Mouse (Mus musculus): Measurements from ENCODE around the gene Med4. TPM values are rescaled to one million over a fixed set of nuclear protein-coding genes. Genes with fewer than 3 reads are reported as not detected.

Med4 gene
- 10 to 100 TPM; 30.3 to 30.5 TPM for total RNA-seq (2023)

DNA sequence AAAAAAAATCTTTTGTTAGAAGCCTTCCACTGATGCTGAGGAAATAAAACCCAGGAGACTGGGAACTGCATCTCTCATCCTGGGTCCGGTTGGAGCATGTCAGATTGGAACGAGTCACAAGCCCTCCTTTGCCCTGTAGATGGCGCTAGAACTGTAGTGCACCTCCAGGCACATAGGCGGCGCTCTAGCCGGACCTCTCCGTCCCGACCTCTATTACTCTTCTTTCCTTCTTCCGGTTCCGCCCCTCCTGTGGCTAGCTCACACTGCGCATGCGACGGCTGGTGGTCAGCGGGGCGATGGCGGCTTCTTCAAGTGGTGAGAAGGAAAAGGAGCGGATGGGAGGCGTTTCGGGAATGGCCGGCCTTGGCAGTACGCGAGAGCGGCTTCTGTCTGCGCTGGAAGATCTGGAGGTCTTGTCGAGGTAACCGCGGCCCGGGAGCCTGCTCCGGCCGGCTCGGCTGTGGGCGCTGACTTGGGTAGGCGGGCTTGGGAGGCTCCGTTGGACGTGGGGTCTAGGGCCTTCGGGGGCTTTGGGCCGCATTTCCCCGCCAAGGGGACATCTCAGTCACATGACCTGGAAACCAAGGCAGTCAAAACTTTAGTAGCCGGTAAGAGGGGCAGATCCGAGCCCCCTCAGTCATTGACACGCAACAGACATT lies at the start of gene Med4:
Gene Med4 (plus strand): TSS at position 261 of the 659 bp plus-strand sequence.

GRCm38 (mm10) chr14:73524766-73525448 lies 15.1 kb downstream of the Med4 start, which contains the start of gene Sucla2:
Sucla2 (plus strand) TSS chr14:73525319.

GRCm38 (mm10) chr14:73548051-73548450 lies 38.2 kb downstream of the Med4 start, which contains the start of gene Nudt15:
Nudt15 (minus strand) TSS chr14:73548242.

Other genes with a start within 250 kb of the Med4 start
- gene Rb1, start 184.2 kb upstream of the Med4 start, total RNA-seq (2023), result 100 to 1,000 TPM; 103 TPM
- 1,000 to 10,000 TPM; 1,356 to 1,434 TPM for gene Itm2b, start 124.7 kb upstream of the Med4 start, total RNA-seq (2023)
- 10 to 100 TPM; 34.6 to 43.1 TPM for gene Sucla2, start 15.3 kb downstream of the Med4 start, total RNA-seq (2023)
- 1 to 10 TPM; 3.2 to 5.1 TPM for gene Nudt15, start 38.2 kb downstream of the Med4 start, total RNA-seq (2023)
- gene Gm21750, start 151.2 kb downstream of the Med4 start, total RNA-seq (2023), result not detected

Data from monocyte, adult 59 days (primary cell).